Mouse (Mus musculus) testis, adult 2 months (tissue): ENCODE results near the gene Sephs1.

Source experiments
- CTCF ChIP-seq: fragments of 200-500 bp; IDR thresholded peaks from 2 replicates; pipeline ENCODE4 v1.5.1; 2012; ENCODE audit warnings: low read depth, mild to moderate bottlenecking, inconsistent platforms, low read length, moderate library complexity; ENCODE audit not compliant: control insufficient read depth, insufficient read depth, insufficient replicate concordance
- POLR2A ChIP-seq: fragments of 200-500 bp; IDR thresholded peaks from 2 replicates; pipeline ENCODE4 v1.6.1; 2012; ENCODE audit warnings: low read depth, mild to moderate bottlenecking, inconsistent platforms, low read length, moderate library complexity; ENCODE audit not compliant: control insufficient read depth

GRCm38 (mm10) chr2:4895598-4895997, 14.2 kb downstream of the Sephs1 start:
- TF ChIP-seq CTCF (no peak), POLR2A (no peak)
